In genomic region chr16:44173966-44174530, GRCm38 (mm10) we compare ENCODE assay signal across 8 mouse cellular contexts. TPM values are rescaled to one million over a fixed set of nuclear protein-coding genes. Genes with fewer than 3 reads are reported as not detected.
A peak's percentile ranks its signal among the peaks of the same experiment; 100 is the strongest.
DNase-seq lines count a peak whose midpoint lies in the region; ATAC-seq and TF ChIP-seq lines count a peak whose summit lies in the region.

No protein-coding gene starts in this region.

- peak overlapping the region; percentile 54 for H3ac ChIP-seq in myocyte (ENCODE audit: control insufficient read depth, insufficient read length)

- ATAC-seq in kidney, embryonic 16.5 days (ENCODE audit: low FRiP score, low TSS enrichment): no peak
- ATAC-seq in hindbrain, embryonic 14.5 days (ENCODE audit: low FRiP score): no peak

- H3K9ac ChIP-seq in kidney, embryonic 16.5 days (replicated peaks; ENCODE audit: low read length): peak overlapping the region; percentile 99
- H3K9ac ChIP-seq in hindbrain, embryonic 14.5 days: peak overlapping the region; percentile 82

- H3K4me2 ChIP-seq in kidney, embryonic 16.5 days (replicated peaks; ENCODE audit: low read depth, low read length): peak overlapping the region; percentile 69
- H3K4me2 ChIP-seq in hindbrain, embryonic 14.5 days (replicated peaks): peak overlapping the region; percentile 52
- H3K4me2 ChIP-seq in myocyte (ENCODE audit: low read depth): peak overlapping the region; percentile 83

- TF ChIP-seq CTCF in bone marrow, adult 2 months (IDR thresholded peaks at IDR 0.05; ENCODE audit: control insufficient read depth, insufficient read depth, low read length): no peak

- peaks cover 36% of the 10 kb centered on the region for H3K79me2 ChIP-seq in myocyte (ENCODE audit: control insufficient read depth, insufficient read depth)

- H3K27me3 ChIP-seq in kidney, embryonic 16.5 days (ENCODE audit: insufficient read depth, low read length): no peaks in the 10 kb centered on the region
- no peaks in the 10 kb centered on the region for H3K27me3 ChIP-seq in hindbrain, embryonic 14.5 days (ENCODE audit: control insufficient read depth, insufficient read depth, low read length)
- no peaks in the 10 kb centered on the region for H3K27me3 ChIP-seq in myocyte (ENCODE audit: control insufficient read depth, insufficient read depth, insufficient read length)

- 10% methylated on average over 7 of the region's 7 CpGs for whole genome bisulfite sequencing in kidney, embryonic 16.5 days
- 5% methylated on average over 7 of the region's 7 CpGs for WGBS in bone marrow, adult 2 months
- WGBS in hindbrain, embryonic 14.5 days: 27% methylated on average over 7 of the region's 7 CpGs

- no peaks in the 10 kb centered on the region for H3K9me3 ChIP-seq in kidney, embryonic 16.5 days (ENCODE audit: low read length)
- no peaks in the 10 kb centered on the region for H3K9me3 ChIP-seq in hindbrain, embryonic 14.5 days (ENCODE audit: control insufficient read depth, low read length)

- peak overlapping the region; percentile 96 for H3K27ac ChIP-seq in kidney, embryonic 16.5 days (ENCODE audit: low read length)
- H3K27ac ChIP-seq in bone marrow, adult 2 months (ENCODE audit: control insufficient read depth, insufficient read depth, low read depth, low read length, poor library complexity): no peak overlapping the region; the same call in 1 of the 2 replicates
- H3K27ac ChIP-seq in hindbrain, embryonic 14.5 days: peak overlapping the region; percentile 74; the same call in 1 of the 2 replicates

- no peak for DNase-seq in kidney, adult 11 months
- DNase-seq in hindbrain, embryonic 14.5 days (ENCODE audit: low spot score): peak; percentile 26
- DNase-seq in adrenal gland, adult 2 months: no peak
- DNase-seq in layer of hippocampus, postnatal 36 days: no peak
- no peak for DNase-seq in right cerebral cortex, adult 2 months (ENCODE audit: low spot score in 2 of 2)

- H3K4me1 ChIP-seq in kidney, embryonic 16.5 days (ENCODE audit: insufficient read depth, low read length): peaks cover 17% of the 10 kb centered on the region
- peaks cover 3% of the 10 kb centered on the region for H3K4me1 ChIP-seq in bone marrow, adult 2 months (ENCODE audit: control insufficient read depth, insufficient read depth, low read length)
- H3K4me1 ChIP-seq in hindbrain, embryonic 14.5 days (replicated peaks; ENCODE audit: control insufficient read depth, insufficient read depth, low read length): peaks cover 11% of the 10 kb centered on the region

- no peaks in the 10 kb centered on the region for H3K36me3 ChIP-seq in kidney, embryonic 16.5 days (ENCODE audit: insufficient read depth, low read length)
- H3K36me3 ChIP-seq in hindbrain, embryonic 14.5 days (replicated peaks; ENCODE audit: control insufficient read depth, insufficient read depth): no peaks in the 10 kb centered on the region
- no peaks in the 10 kb centered on the region for H3K36me3 ChIP-seq in myocyte (ENCODE audit: control insufficient read depth, insufficient read depth)

- no peak for TF ChIP-seq POLR2A in bone marrow, adult 2 months (IDR thresholded peaks at IDR 0.05; ENCODE audit: borderline replicate concordance, control insufficient read depth, low read depth, low read length)
- TF ChIP-seq POLR2A in myocyte (IDR thresholded peaks at IDR 0.05; ENCODE audit: insufficient read length, low read depth): no peak

- peak overlapping the region; percentile 92 for H3K4me3 ChIP-seq in kidney, embryonic 16.5 days (ENCODE audit: low read length)
- H3K4me3 ChIP-seq in bone marrow, adult 2 months (replicated peaks; ENCODE audit: control insufficient read depth, low read depth, low read length): peak overlapping the region; percentile 0
- peak overlapping the region; percentile 76 for H3K4me3 ChIP-seq in hindbrain, embryonic 14.5 days (replicated peaks; ENCODE audit: low read length)
- H3K4me3 ChIP-seq in myocyte: peak overlapping the region; percentile 36

TF ChIP-seq in myocyte, 11 proteins besides CTCF, POLR2A, EP300 and RAD21:
- TF ChIP-seq MYOG (IDR thresholded peaks at IDR 0.05; ENCODE audit: control insufficient read depth in 1 of 3, insufficient read depth in 1 of 3, insufficient read length in 2 of 3, low read depth in 2 of 3) (no peak), SRF (IDR thresholded peaks at IDR 0.05; ENCODE audit: control insufficient read depth, insufficient read length, low read depth) (no peak), USF1 (IDR thresholded peaks at IDR 0.05; ENCODE audit: low read depth) (no peak), CEBPB (IDR thresholded peaks at IDR 0.05; ENCODE audit: insufficient read depth, poor library complexity, severe bottlenecking) (no peak), MYOD1 (IDR thresholded peaks at IDR 0.05; ENCODE audit: control insufficient read depth in 1 of 3, insufficient read length in 2 of 3, low read depth in 2 of 3) (no peak), POLR2AphosphoS2 (IDR thresholded peaks at IDR 0.05; ENCODE audit: insufficient read length, low read depth) (no peak), MAX (IDR thresholded peaks at IDR 0.05; ENCODE audit: low read depth) (no peak), TCF12 (IDR thresholded peaks at IDR 0.05; ENCODE audit: insufficient read depth, poor library complexity, severe bottlenecking) (no peak), TCF3 (IDR thresholded peaks at IDR 0.05; ENCODE audit: insufficient read length, low read depth) (no peak), REST (IDR thresholded peaks at IDR 0.05; ENCODE audit: insufficient read depth, insufficient read length) (no peak), E2F4 (IDR thresholded peaks at IDR 0.05; ENCODE audit: insufficient read depth) (no peak)

RNA-seq across cellular contexts. Expression of gene Usf3, which starts 1.0 kb away (rescaled TPM):
- 3.0 and 3.5 TPM in 2 replicates for polyA plus RNA-seq in kidney, embryonic 16.5 days (2015; fragmentation: Nextera tagmentation; extraction: Ambion mirVana)
- 9.9 and 12.0 TPM in 2 replicates for polyA plus RNA-seq in bone marrow, adult 2 months (2011; ENCODE audit: insufficient read depth, insufficient read length, low replicate concordance, missing spikeins)
- polyA plus RNA-seq in hindbrain, embryonic 14.5 days (2014; fragmentation: Nextera tagmentation; extraction: Ambion mirVana): 4.4 and 4.7 TPM in 2 replicates
- 3.5 TPM for polyA plus RNA-seq in myocyte (2012; fragmentation: generic; extraction: Trizol)
- 10 to 100 TPM; 17.0 to 24.6 TPM for total RNA-seq in adrenal gland, adult 2 months (2021)
- 3.1 and 5.0 TPM in 2 replicates for polyA plus RNA-seq in adrenal gland, adult 2 months (2012; rRNA removed)
- total RNA-seq in layer of hippocampus, postnatal 36 days (2021): 10 to 100 TPM; 36.5 to 46.7 TPM

RNA-seq across cellular contexts. Expression of gene Naa50, which starts 34.4 kb away (rescaled TPM):
- 102 and 106 TPM in 2 replicates for polyA plus RNA-seq in kidney, embryonic 16.5 days (2015; fragmentation: Nextera tagmentation; extraction: Ambion mirVana)
- polyA plus RNA-seq in bone marrow, adult 2 months (2011; ENCODE audit: insufficient read depth, insufficient read length, low replicate concordance, missing spikeins): 28.1 and 38.1 TPM in 2 replicates
- 41.0 and 46.7 TPM in 2 replicates for polyA plus RNA-seq in hindbrain, embryonic 14.5 days (2014; fragmentation: Nextera tagmentation; extraction: Ambion mirVana)
- polyA plus RNA-seq in myocyte (2012; fragmentation: generic; extraction: Trizol): 34.7 TPM
- 10 to 100 TPM; 73.5 to 81.3 TPM for total RNA-seq in adrenal gland, adult 2 months (2021)
- polyA plus RNA-seq in adrenal gland, adult 2 months (2012; rRNA removed): 14.6 and 22.8 TPM in 2 replicates
- total RNA-seq in layer of hippocampus, postnatal 36 days (2021): 10 to 100 TPM; 64.5 to 68.8 TPM

RNA-seq across cellular contexts. Expression of gene Atp6v1a, which starts 34.5 kb away (rescaled TPM):
- polyA plus RNA-seq in kidney, embryonic 16.5 days (2015; fragmentation: Nextera tagmentation; extraction: Ambion mirVana): 116 and 123 TPM in 2 replicates
- 6.4 and 19.8 TPM in 2 replicates for polyA plus RNA-seq in bone marrow, adult 2 months (2011; ENCODE audit: insufficient read depth, insufficient read length, low replicate concordance, missing spikeins)
- polyA plus RNA-seq in hindbrain, embryonic 14.5 days (2014; fragmentation: Nextera tagmentation; extraction: Ambion mirVana): 169 and 200 TPM in 2 replicates
- 28.7 TPM for polyA plus RNA-seq in myocyte (2012; fragmentation: generic; extraction: Trizol)
- total RNA-seq in adrenal gland, adult 2 months (2021): 100 to 1,000 TPM; 140 to 162 TPM
- 10.5 and 12.9 TPM in 2 replicates for polyA plus RNA-seq in adrenal gland, adult 2 months (2012; rRNA removed)
- 100 to 1,000 TPM; 559 to 583 TPM for total RNA-seq in layer of hippocampus, postnatal 36 days (2021)

Comparison
In these comparisons a context has a peak if more than half of its experiments do, and no peak if none do; other contexts are left out.
1. H3K4me3 ChIP-seq: peak in every context shown above with its lines; median percentile 92 in kidney, embryonic 16.5 days; 76 in hindbrain, embryonic 14.5 days; 36 in myocyte; 0 in bone marrow, adult 2 months.